Mouse (Mus musculus): Measurements from ENCODE around the gene Zfp109. TPM values are rescaled to one million over a fixed set of nuclear protein-coding genes. Genes with fewer than 3 reads are reported as not detected.
A peak's percentile ranks its signal among the peaks of the same experiment; 100 is the strongest.

The Zfp109 gene
- total RNA-seq, 2 experiments from 2014 or later: 1.1 to 1.2 TPM

DNA sequence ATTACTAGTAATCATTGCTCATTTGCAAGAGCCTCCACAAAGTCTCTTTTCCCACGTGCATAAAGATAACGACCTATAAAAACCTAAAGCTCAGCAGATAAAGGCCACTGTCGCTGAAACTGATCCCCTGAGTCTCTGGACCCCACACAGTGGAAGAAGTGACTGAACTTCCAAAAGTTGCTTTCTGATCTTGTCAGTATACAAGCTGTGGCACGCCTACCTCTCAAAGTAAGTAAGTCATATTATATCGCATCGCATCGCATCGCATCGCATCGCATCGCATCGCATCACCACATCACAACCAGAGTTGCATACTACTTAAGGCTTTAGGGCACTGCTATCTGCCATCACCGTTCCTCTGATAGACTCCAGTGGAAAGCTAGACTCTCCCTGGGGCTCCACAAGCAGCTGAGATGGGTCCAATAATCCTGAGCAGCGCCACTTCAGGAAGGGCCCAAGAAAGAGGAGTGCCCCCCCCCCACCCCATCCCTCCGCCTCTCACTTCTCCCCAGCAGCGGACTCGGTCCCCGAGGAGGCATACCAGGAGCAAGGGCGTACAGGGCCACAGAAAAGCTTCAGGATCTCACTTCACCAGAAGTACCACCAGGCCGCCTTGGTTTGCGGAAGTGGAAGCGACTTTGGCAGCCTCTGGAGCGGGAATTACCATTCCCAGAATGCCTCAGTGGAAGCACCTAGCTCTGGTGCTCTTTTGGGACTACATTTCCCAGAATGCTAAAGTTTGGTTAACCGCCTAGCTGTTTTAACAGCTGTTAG lies 29.7 kb downstream of the Zfp109 start:
- DNase-seq: peak; percentile 73

DNA sequence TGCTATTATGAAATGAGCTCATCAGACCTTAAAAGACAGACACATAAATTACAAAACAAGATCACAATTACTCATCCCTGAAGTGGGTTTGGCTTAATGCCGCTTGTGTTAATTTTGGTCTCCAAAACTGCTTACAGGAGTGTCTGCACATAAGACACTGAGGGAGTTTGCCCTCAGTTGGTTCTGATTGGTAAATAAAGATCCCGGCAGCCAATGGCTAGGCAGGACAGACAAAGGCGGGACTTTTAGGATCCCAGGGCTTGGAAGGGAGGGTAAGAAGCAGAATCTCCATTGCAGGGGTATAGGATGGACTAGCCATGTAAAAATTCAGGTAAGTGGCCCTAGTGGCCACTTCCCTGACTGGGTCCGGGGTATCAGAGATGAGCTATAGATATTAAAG lies 40.4 kb downstream of the Zfp109 start:
- DNase-seq: no peak

DNA sequence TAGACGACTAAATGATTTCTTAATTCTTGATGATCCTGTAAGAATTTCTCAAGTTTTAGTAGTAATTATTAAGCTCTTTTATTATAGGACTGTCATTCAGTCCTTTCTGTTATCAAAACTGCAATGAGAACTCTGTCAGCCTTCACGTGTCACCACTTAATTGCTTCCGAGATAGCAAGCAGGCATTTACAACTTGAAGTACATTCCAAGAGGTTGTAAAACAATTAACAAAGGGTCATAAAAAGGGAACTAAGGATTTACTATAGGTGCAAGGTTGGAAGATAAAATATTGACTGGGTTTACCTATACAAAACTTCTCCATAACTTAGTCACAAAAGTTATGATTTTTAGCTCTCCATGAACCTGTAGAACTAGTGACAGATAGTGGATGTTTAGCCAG lies 44.2 kb downstream of the Zfp109 start:
- DNase-seq: no peak

DNA sequence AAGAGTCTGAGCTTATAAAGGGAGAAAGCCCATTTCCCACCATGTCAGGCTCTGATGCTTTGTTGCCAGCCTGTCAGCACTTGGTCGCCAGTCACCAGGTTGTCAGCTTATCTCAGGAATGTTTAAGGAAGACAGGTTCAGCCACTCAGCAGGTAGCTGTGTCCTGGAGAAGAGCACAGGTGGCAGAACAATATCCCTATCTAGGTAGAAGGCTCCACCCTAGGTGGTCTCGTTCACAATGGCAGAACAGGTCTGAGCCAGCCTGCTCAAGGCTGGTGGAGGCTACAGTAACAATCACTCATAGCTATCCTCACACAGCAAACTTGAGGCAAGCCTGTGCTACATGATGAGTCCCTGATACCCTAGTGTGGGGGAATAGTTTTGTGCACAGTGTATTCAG lies 46.0 kb downstream of the Zfp109 start:
- no peak for DNase-seq

DNA sequence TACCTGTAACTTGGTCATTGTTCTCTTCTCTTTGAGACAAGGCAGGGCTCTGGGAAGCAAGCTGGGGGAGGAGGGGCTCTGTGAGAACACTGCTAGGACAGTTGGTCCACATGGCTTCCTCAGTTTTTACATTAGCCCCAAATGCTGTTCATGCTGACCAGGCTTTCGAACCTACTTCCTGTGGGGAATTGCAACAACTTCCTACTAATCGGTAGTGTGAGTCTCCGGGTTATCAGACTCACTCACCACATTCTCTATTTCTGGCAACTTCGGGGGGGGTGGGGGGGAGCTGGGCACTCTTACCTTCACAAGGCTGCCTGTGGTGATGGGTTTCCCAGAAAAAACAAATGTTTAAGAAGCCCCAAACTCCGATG lies 47.8 kb downstream of the Zfp109 start:
- DNase-seq: no peak

DNA sequence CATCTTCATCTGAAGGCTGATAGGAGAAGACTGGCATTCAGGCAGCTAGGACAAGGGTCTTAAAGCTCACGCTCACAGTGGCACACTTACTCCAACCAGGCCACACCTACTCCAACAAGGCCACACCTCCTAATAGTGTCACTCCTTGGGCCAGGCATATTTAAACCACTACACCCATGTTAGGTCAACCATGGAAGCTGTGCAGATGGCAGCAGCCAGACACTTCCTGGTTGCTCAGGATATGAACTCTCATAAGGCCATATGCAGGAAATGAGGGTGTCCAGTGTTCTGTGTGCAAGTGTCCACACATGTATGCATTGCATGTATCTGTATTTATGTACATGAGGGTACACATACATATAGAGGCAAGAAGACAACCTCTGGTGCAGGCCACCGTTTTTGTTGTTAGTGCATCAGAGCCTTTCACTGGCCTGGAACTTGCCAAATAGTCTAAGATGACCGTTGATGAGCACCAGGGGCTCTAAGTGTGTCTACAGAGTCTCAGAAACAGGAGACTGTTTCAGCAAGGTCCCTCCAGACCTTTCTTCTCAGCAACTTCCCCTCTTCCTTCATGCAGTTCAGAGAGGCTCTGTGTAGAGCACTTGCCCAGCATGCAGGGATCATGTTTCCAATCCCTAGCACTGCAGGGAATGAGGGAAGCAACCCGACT lies 48.3 kb downstream of the Zfp109 start:
- no peak for DNase-seq

DNA sequence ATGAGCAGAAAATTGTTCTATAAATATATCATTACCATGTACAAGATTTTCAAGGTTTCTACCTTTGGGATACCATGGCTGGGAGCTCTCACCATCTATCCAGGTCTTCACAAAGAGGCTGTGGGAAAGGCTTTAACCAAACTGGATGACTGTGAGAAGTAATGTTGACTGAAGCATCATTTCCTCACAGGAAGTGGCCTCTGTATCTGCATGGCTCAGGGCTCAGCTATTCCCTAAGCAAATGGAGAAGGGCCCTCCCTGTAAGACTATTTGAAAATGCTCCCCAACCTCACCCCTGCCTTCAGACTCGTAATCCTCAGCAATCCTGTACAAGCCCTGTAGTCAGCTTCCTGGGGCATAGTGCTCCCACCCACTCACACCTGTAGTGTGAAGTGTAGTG lies 49.7 kb downstream of the Zfp109 start:
- no peak for DNase-seq

Other genes with a start within 250 kb of the Zfp109 start
- not detected for gene V1rd19, start 235.9 kb downstream of the Zfp109 start, total RNA-seq (2021)
- not detected for gene Vmn1r183, start 184.3 kb downstream of the Zfp109 start, total RNA-seq (2021)
- gene Zfp180, start 155.6 kb downstream of the Zfp109 start, total RNA-seq (2021): 10 to 100 TPM; 11.1 to 11.3 TPM
- 1 to 10 TPM; 2.2 to 3.4 TPM for gene Zfp112, start 125.2 kb downstream of the Zfp109 start, total RNA-seq (2021)
- gene Zfp235, start 103.4 kb downstream of the Zfp109 start, total RNA-seq (2021): 1 to 10 TPM; 4.1 to 5.1 TPM
- gene Zfp114, start 62.5 kb downstream of the Zfp109 start, total RNA-seq (2021): under 1 TPM; 0.23 to 0.76 TPM
- gene Zfp111, start 26.1 kb downstream of the Zfp109 start, total RNA-seq (2021): 10 to 100 TPM in 1 of 2 experiments, 1 to 10 TPM in 1; 8.2 to 10.3 TPM
- gene Zfp108, start 17.2 kb upstream of the Zfp109 start, total RNA-seq (2021): 1 to 10 TPM; 1.2 to 1.4 TPM
- 1 to 10 TPM; 3.7 to 4.8 TPM for gene Zfp93, start 32.9 kb upstream of the Zfp109 start, total RNA-seq (2021)
- 1 to 10 TPM; 4.2 to 6.6 TPM for gene Zfp61, start 63.7 kb upstream of the Zfp109 start, total RNA-seq (2021)
- 1 to 10 TPM; 1.0 to 1.8 TPM for gene Zfp94, start 79.1 kb upstream of the Zfp109 start, total RNA-seq (2021)
- gene Tescl, start 96.4 kb upstream of the Zfp109 start, total RNA-seq (2021): under 1 TPM; 0.32 to 0.33 TPM
- gene Lypd5, start 111.6 kb upstream of the Zfp109 start, total RNA-seq (2021): not detected
- gene Kcnn4, start 132.7 kb upstream of the Zfp109 start, total RNA-seq (2021): 1 to 10 TPM; 1.0 TPM
- 10 to 100 TPM; 15.0 to 15.5 TPM for gene Smg9, start 162.1 kb upstream of the Zfp109 start, total RNA-seq (2021)
- not detected for gene Irgc1, start 214.7 kb upstream of the Zfp109 start, total RNA-seq (2021)
- gene Plaur, start 224.9 kb upstream of the Zfp109 start, total RNA-seq (2021): 10 to 100 TPM in 1 of 2 experiments, 1 to 10 TPM in 1; 6.4 to 10.4 TPM
- 10 to 100 TPM; 11.9 to 12.5 TPM for gene Cadm4, start 244.5 kb upstream of the Zfp109 start, total RNA-seq (2021)

Data from heart, postnatal 4 days (tissue).